Mouse (Mus musculus): ENCODE data around the gene Olfr763. TPM values are rescaled to one million over a fixed set of nuclear protein-coding genes. Genes with fewer than 3 reads are reported as not detected.
"Not testable (repeated sequence)": the region's sequence is repeated elsewhere in the genome, so short reads cannot be mapped to it uniquely, and the experiment has no call there.

Gene Olfr763
- total RNA-seq, 2 experiments from 2014 or later, result not detected

- no peak for DNase-seq (ENCODE audit: low spot score in 2 of 2)
These were observed 29.2 kb downstream of the Olfr763 start, which contains the start of gene Olfr764-ps1 for GRCm38 (mm10) chr10:129039796-129040195. Gene Olfr764-ps1, minus strand, starts transcription at chr10:129039896.

GRCm38 (mm10) chr10:129049898-129050297 lies 39.3 kb downstream of the Olfr763 start, which contains the start of gene Olfr765:
Gene Olfr765, minus strand, starts transcription at chr10:129049998.
- DNase-seq (ENCODE audit: low spot score in 2 of 2), result not testable (repeated sequence)

Other genes with a start within 250 kb of the Olfr763 start
- 1 to 10 TPM; 2.8 to 3.0 TPM for gene Mmp19, start 219.9 kb upstream of the Olfr763 start, total RNA-seq (2021)
- 10 to 100 TPM; 48.6 to 50.7 TPM for gene Dnajc14, start 206.7 kb upstream of the Olfr763 start, total RNA-seq (2021)
- gene Tmem198b, start 206.4 kb upstream of the Olfr763 start, total RNA-seq (2021), result 10 to 100 TPM; 17.3 to 20.2 TPM
- 10 to 100 TPM; 48.5 to 54.6 TPM for gene Sarnp, start 193.5 kb upstream of the Olfr763 start, total RNA-seq (2021)
- 10 to 100 TPM; 11.7 to 12.0 TPM for gene Ormdl2, start 189.1 kb upstream of the Olfr763 start, total RNA-seq (2021)
- 1 to 10 TPM; 7.5 to 8.3 TPM for gene Gdf11, start 119.1 kb upstream of the Olfr763 start, total RNA-seq (2021)
- 100 to 1,000 TPM; 311 to 352 TPM for gene Cd63, start 109.8 kb upstream of the Olfr763 start, total RNA-seq (2021)
- 10 to 100 TPM; 11.7 to 12.1 TPM for gene Rdh5, start 87.9 kb upstream of the Olfr763 start, total RNA-seq (2021)
- gene Bloc1s1, start 86.8 kb upstream of the Olfr763 start, total RNA-seq (2021), result 100 to 1,000 TPM; 218 to 231 TPM
- 100 to 1,000 TPM; 148 to 157 TPM for gene Itga7, start 77.0 kb upstream of the Olfr763 start, total RNA-seq (2021)
- under 1 TPM in 1 of 2 experiments, not detected in 1; 0.73 TPM for gene Mettl7b, start 49.8 kb upstream of the Olfr763 start, total RNA-seq (2021)
- not detected for gene Olfr9, start 21.4 kb upstream of the Olfr763 start, total RNA-seq (2021)
- not detected for gene Olfr764-ps1, start 29.1 kb downstream of the Olfr763 start, total RNA-seq (2021)
- gene Olfr765, start 39.2 kb downstream of the Olfr763 start, total RNA-seq (2021), result not detected
- gene Olfr766-ps1, start 58.2 kb downstream of the Olfr763 start, total RNA-seq (2021), result not detected
- gene Olfr767, start 72.1 kb downstream of the Olfr763 start, total RNA-seq (2021), result not detected
- not detected for gene Olfr768, start 88.6 kb downstream of the Olfr763 start, total RNA-seq (2021)
- not detected for gene Olfr769, start 107.1 kb downstream of the Olfr763 start, total RNA-seq (2021)
- not detected for gene Olfr770, start 128.2 kb downstream of the Olfr763 start, total RNA-seq (2021)
- not detected for gene Olfr771, start 154.0 kb downstream of the Olfr763 start, total RNA-seq (2021)
- gene Olfr772, start 167.1 kb downstream of the Olfr763 start, total RNA-seq (2021), result not detected
- gene Olfr773, start 176.6 kb downstream of the Olfr763 start, total RNA-seq (2021), result not detected
- not detected for gene Olfr774, start 225.4 kb downstream of the Olfr763 start, total RNA-seq (2021)
- not detected for gene Olfr775, start 237.6 kb downstream of the Olfr763 start, total RNA-seq (2021)
- not detected for gene Olfr776, start 248.3 kb downstream of the Olfr763 start, total RNA-seq (2021)

Measured in gastrocnemius, postnatal 4 days (tissue).